Comparison of ENCODE assay signal across 10 mouse cellular contexts in genomic region chr3:83517914-83518635, GRCm38 (mm10).
DNase-seq lines count a peak whose midpoint lies in the region; ATAC-seq and TF ChIP-seq lines count a peak whose summit lies in the region.
"Had no signal": no experiment of that assay in that cellular context is flagged by ENCODE, and none has a peak within 500 bp of the region (broad histone marks: within the 10 kb centered on the region; RNA-seq: fewer than 3 reads in every experiment).

No protein-coding gene starts in this region.

- no peaks in the 10 kb centered on the region for H3K9me3 ChIP-seq in hindbrain, postnatal 0 days (ENCODE audit: low read length)
- H3K9me3 ChIP-seq in hindbrain, embryonic 12.5 days (replicated peaks): no peaks in the 10 kb centered on the region
- no peaks in the 10 kb centered on the region for H3K9me3 ChIP-seq in forebrain, embryonic 16.5 days (ENCODE audit: control insufficient read depth, low read length)
- H3K9me3 ChIP-seq: midbrain, embryonic 15.5 days had no signal

- no peak for ATAC-seq in hindbrain, postnatal 0 days
- no peak for ATAC-seq in hindbrain, embryonic 12.5 days (ENCODE audit: low FRiP score)
- peak; percentile 40; the same call in 1 of the 2 replicates for ATAC-seq in forebrain, embryonic 16.5 days
- ATAC-seq in megakaryocyte progenitor cell, adult 5-6 weeks (replicated peaks; ENCODE audit: poor library complexity): no peak
- no peak for ATAC-seq in CD4-positive, CD25-positive, alpha-beta regulatory T cell, adult 4 months
- ATAC-seq: midbrain, embryonic 15.5 days had no signal

- H3K27me3 ChIP-seq in hindbrain, postnatal 0 days (ENCODE audit: insufficient read depth, low read length): no peaks in the 10 kb centered on the region
- H3K27me3 ChIP-seq in hindbrain, embryonic 12.5 days: no peaks in the 10 kb centered on the region
- no peaks in the 10 kb centered on the region for H3K27me3 ChIP-seq in forebrain, embryonic 16.5 days (replicated peaks; ENCODE audit: control insufficient read depth, insufficient read depth, low read length)
- H3K27me3 ChIP-seq: midbrain, embryonic 15.5 days had no signal

- no peak overlapping the region for H3K9ac ChIP-seq in hindbrain, postnatal 0 days (replicated peaks; ENCODE audit: low read length)
- no peak overlapping the region for H3K9ac ChIP-seq in hindbrain, embryonic 12.5 days
- no peak overlapping the region for H3K9ac ChIP-seq in forebrain, embryonic 16.5 days (replicated peaks; ENCODE audit: low read depth, low read length)
- H3K9ac ChIP-seq: midbrain, embryonic 15.5 days had no signal

- H3K4me2 ChIP-seq in hindbrain, postnatal 0 days (ENCODE audit: low read depth, low read length): no peak overlapping the region
- H3K4me2 ChIP-seq in hindbrain, embryonic 12.5 days (replicated peaks): no peak overlapping the region
- H3K4me2 ChIP-seq in forebrain, embryonic 16.5 days (ENCODE audit: low read length): no peak overlapping the region
- H3K4me2 ChIP-seq: midbrain, embryonic 15.5 days had no signal

- H3K27ac ChIP-seq in hindbrain, postnatal 0 days: no peak overlapping the region
- no peak overlapping the region for H3K27ac ChIP-seq in hindbrain, embryonic 12.5 days
- H3K27ac ChIP-seq in forebrain, embryonic 16.5 days (ENCODE audit: low read length): no peak overlapping the region
- H3K27ac ChIP-seq: midbrain, embryonic 15.5 days had no signal

- TF ChIP-seq CTCF in hindbrain, postnatal 0 days (IDR thresholded peaks at IDR 0.05; ENCODE audit: low read depth): no peak

- WGBS in hindbrain, postnatal 0 days: 45% methylated on average over 6 of the region's 6 CpGs
- WGBS in hindbrain, embryonic 12.5 days: 66% methylated on average over 6 of the region's 6 CpGs
- WGBS in forebrain, embryonic 16.5 days: 46% methylated on average over 6 of the region's 6 CpGs

- no peaks in the 10 kb centered on the region for H3K36me3 ChIP-seq in hindbrain, postnatal 0 days (ENCODE audit: insufficient read depth, low read length)
- H3K36me3 ChIP-seq in hindbrain, embryonic 12.5 days: no peaks in the 10 kb centered on the region
- no peaks in the 10 kb centered on the region for H3K36me3 ChIP-seq in forebrain, embryonic 16.5 days (ENCODE audit: control insufficient read depth, insufficient read depth)
- H3K36me3 ChIP-seq: midbrain, embryonic 15.5 days had no signal

- H3K4me3 ChIP-seq in hindbrain, postnatal 0 days (ENCODE audit: low read length): no peak overlapping the region
- H3K4me3 ChIP-seq in hindbrain, embryonic 12.5 days: no peak overlapping the region
- no peak overlapping the region for H3K4me3 ChIP-seq in forebrain, embryonic 16.5 days (replicated peaks; ENCODE audit: low read length)
- H3K4me3 ChIP-seq: midbrain, embryonic 15.5 days had no signal

- no peaks in the 10 kb centered on the region for H3K4me1 ChIP-seq in hindbrain, postnatal 0 days (ENCODE audit: insufficient read depth, low read length)
- no peaks in the 10 kb centered on the region for H3K4me1 ChIP-seq in hindbrain, embryonic 12.5 days
- peaks cover 8% of the 10 kb centered on the region; the same call in 1 of the 2 replicates for H3K4me1 ChIP-seq in forebrain, embryonic 16.5 days (replicated peaks; ENCODE audit: control insufficient read depth, insufficient read depth, low read length)
- H3K4me1 ChIP-seq: midbrain, embryonic 15.5 days had no signal

- DNase-seq in hindbrain, postnatal 0 days (ENCODE audit: low spot score): peak; percentile 74
- DNase-seq in urinary bladder, postnatal 14 days (ENCODE audit: low spot score): peak; percentile 18
- no peak for DNase-seq in urinary bladder, adult 18-20 months (ENCODE audit: low spot score in 2 of 2)
- DNase-seq: cerebellum, adult 11-12 months; thymus, postnatal 25 days had no signal

Comparison
In these comparisons a context has a peak if more than half of its experiments do, and no peak if none do; other contexts are left out.
1. DNase-seq: peak in hindbrain, postnatal 0 days (single experiment) and urinary bladder, postnatal 14 days (single experiment); none in urinary bladder, adult 18-20 months (0 of 2).